Mouse (Mus musculus) neutrophil, adult 83 days (primary cell): ENCODE results near the gene Ppm1e. TPM values are rescaled to one million over a fixed set of nuclear protein-coding genes. Genes with fewer than 3 reads are reported as not detected.

Source experiments
- total RNA-seq, 2 experiments: library from RNA; stranded (reverse); gene quantifications; one replicate each; pipeline ENCODE4 v1.2.4; 2023

Ppm1e gene
- total RNA-seq = 1 to 10 TPM in 1 of 2 experiments, under 1 TPM in 1; 0.75 to 1.7 TPM

GRCm38 (mm10) chr11:87358331-87359261 is at the start of gene Ppm1e:
Ppm1e (minus strand) TSS chr11:87359023.

GRCm38 (mm10) chr11:87404876-87405275 is 46.1 kb upstream of the Ppm1e start, which contains the start of the genes Rad51c and Tex14:
Rad51c (minus strand) TSS chr11:87404954.
Tex14 (plus strand) TSS chr11:87405065.

Other genes with a start within 250 kb of the Ppm1e start
- gene Ska2, start 249.8 kb downstream of the Ppm1e start, total RNA-seq = 10 to 100 TPM; 12.8 to 14.8 TPM
- 10 to 100 TPM; 10.8 to 14.1 TPM for gene Trim37, start 231.9 kb downstream of the Ppm1e start, total RNA-seq
- 1 to 10 TPM; 4.5 to 4.7 TPM for gene Rad51c, start 45.9 kb upstream of the Ppm1e start, total RNA-seq
- under 1 TPM; 0.44 to 0.46 TPM for gene Tex14, start 46.0 kb upstream of the Ppm1e start, total RNA-seq
- not detected for gene Gm11492, start 207.6 kb upstream of the Ppm1e start, total RNA-seq
- 1 to 10 TPM; 2.4 to 3.4 TPM for gene Sept4, start 209.9 kb upstream of the Ppm1e start, total RNA-seq
- 10 to 100 TPM; 22.0 to 25.0 TPM for gene Mtmr4, start 233.1 kb upstream of the Ppm1e start, total RNA-seq